Mouse (Mus musculus): ENCODE measurements around the gene Mkrn1.

- TF ChIP-seq POLR2A (IDR thresholded peaks at IDR 0.05; ENCODE audit: low read depth, low read length) (no peak), CTCF (IDR thresholded peaks at IDR 0.05; ENCODE audit: borderline replicate concordance, insufficient read depth, low read length) (no peak)
These were observed 71.3 kb downstream of the Mkrn1 start for GRCm38 (mm10) chr6:39348946-39349345.

Data from embryonic fibroblast, embryonic 13.5 days (primary cell).